Mouse (Mus musculus): Measurements from ENCODE around the gene Vsig8. TPM values are rescaled to one million over a fixed set of nuclear protein-coding genes. Genes with fewer than 3 reads are reported as not detected.

Gene Vsig8
- 0.04 TPM for polyA plus RNA-seq (2021)

DNA sequence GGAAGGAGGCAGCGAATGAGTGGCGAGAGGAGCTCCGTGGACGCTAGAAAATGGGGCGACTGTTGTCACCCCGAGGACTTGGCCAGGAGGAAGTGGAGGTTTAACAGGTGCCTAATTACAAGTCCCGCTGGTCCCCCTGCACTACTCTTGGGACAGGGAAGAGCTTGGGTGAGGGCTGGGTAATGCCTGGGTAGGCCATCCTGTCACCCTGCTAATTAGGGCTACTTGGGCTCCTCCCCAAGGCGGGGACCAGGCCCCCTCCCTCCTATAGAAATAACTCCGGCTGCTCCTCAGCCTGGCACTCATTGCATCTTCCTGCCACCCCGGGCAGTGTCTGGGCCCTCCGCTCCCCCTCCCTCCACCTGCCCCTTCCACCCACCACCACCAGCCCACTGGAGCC is at the start of gene Vsig8:
Vsig8 (plus strand) TSS at position 301 of the 400 bp plus-strand sequence.
- no peak for ATAC-seq
- ChIA-PET CTCF (interaction anchor here (1.0 kb wide), 1 partner anchor 27 kb away, joined by 3 read pairs; no protein-coding TSS in a partner anchor), POLR2A (no interaction called here)
- TF ChIP-seq CTCF (IDR thresholded peaks at IDR 0.05): no peak
- in situ Hi-C loops (cut with MboI; ENCODE audit: low pct_unique_long_range_greater_than_20kb): no loop called here
- no peak for DNase-seq (ENCODE audit: low read depth, low spot score)
- no peaks in the 10 kb centered on the region for H3K27me3 ChIP-seq

DNA sequence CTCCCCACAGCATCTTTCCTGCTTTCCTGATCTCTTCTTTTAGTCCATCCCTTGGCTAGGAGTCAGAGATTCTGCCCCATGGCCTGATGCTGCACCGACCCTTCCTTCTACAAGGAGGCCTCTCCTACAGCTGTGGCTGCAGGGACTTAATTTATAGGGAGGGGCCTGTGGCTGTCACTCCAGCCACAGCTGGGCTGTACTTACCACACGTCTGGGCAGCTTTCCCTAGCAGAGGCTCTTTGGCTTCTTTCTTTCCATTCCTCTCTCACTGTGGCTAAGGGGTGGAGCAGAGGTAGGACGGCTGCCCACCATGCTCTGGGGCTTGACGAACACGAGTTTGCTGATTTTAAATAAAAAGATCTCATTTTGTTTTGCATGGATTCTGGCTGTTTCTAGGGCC is 48.7 kb upstream of the Vsig8 start:
- ATAC-seq (no peak), DNase-seq (ENCODE audit: low read depth, low spot score) (no peak)
- no peaks in the 10 kb centered on the region for H3K27me3 ChIP-seq
- in situ Hi-C loops (cut with MboI; ENCODE audit: low pct_unique_long_range_greater_than_20kb): loop anchor here (10.0 to 25.0 kb wide), 2 partner anchors 192 to 370 kb away; partner anchors contain the start of genes Dcaf8 and Pex19
- no peak for TF ChIP-seq CTCF (IDR thresholded peaks at IDR 0.05)
- CTCF ChIA-PET: no interaction called here
- POLR2A ChIA-PET: no interaction called here

DNA sequence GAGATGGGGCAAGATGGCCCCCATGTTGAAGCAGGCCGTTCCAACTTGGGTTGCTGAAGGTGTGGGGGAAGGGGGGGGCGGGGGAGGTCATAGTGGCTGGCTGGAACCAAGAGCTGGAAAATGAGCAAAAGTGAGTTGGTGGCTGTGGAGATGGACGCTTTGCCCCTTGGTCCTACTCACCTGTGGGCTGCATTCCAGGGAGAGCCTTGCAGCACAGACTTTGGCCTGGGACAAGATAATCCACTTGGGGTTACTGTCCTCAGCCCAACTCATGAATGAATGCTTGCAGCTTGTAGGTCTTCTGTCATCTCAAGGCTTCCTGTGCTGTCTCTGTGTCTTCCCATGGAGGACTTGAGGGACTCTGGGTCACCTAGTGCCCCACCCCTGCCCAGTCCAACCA is 48.0 kb upstream of the Vsig8 start:
- ChIA-PET POLR2A (no interaction called here), CTCF (no interaction called here)
- TF ChIP-seq CTCF (IDR thresholded peaks at IDR 0.05): no peak
- no peaks in the 10 kb centered on the region for H3K27me3 ChIP-seq
- DNase-seq (ENCODE audit: low read depth, low spot score): no peak
- no peak for ATAC-seq
- in situ Hi-C loops (cut with MboI; ENCODE audit: low pct_unique_long_range_greater_than_20kb): loop anchor here (10.0 to 25.0 kb wide), 2 partner anchors 193 to 370 kb away; partner anchors contain the start of genes Dcaf8 and Pex19

DNA sequence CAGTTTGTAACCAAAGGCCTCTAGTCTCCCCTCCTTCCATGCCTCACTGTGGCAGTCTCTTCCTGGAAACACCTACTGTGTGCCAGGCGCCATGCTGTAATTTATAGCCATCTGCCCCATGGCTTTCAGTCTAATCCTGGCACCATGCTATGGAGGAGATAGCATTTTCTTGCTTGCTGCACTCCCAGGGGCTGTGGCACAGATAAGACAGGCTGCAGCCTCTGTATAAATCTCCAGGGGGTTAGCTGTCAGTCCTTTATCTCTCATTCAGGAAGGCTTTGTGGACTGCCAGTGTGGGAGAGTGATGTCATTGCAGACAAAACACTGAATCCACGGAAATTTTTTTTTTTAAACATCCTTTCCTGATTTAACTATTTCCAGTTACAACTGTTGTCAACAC is 47.6 kb upstream of the Vsig8 start:
- H3K27me3 ChIP-seq: no peaks in the 10 kb centered on the region
- CTCF ChIA-PET: no interaction called here
- in situ Hi-C loops (cut with MboI; ENCODE audit: low pct_unique_long_range_greater_than_20kb): loop anchor here (10.0 to 25.0 kb wide), 2 partner anchors 193 to 371 kb away; partner anchors contain the start of genes Dcaf8 and Pex19
- DNase-seq (ENCODE audit: low read depth, low spot score) (no peak), ATAC-seq (no peak)
- POLR2A ChIA-PET: no interaction called here
- TF ChIP-seq CTCF (IDR thresholded peaks at IDR 0.05): no peak

DNA sequence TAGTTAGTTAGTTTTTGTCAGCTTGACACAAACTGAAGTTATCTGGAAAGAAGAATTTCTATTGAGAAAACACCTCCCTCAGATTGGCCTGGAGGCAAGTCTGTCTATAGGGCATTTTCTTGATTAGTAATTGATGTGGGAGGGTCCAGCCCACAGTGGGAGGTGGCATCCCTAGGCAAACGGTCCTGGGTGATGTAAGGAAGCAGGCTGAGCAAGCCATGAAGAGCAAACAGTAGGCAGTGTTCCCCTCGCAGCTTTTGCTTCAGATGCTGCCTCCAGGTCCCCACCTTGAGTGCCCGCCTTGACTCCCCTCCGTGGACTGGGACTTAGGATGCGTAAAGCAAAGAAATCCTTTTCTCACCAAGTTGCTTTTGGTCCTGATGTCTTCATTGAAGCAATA is 46.5 kb upstream of the Vsig8 start:
- CTCF ChIA-PET: interaction anchor here (1.3 to 1.8 kb wide), 2 partner anchors 11 to 15 kb away, joined by 3 to 4 read pairs; partner anchors contain the start of gene Cfap45
- ATAC-seq (no peak), DNase-seq (ENCODE audit: low read depth, low spot score) (no peak)
- TF ChIP-seq CTCF (IDR thresholded peaks at IDR 0.05): no peak
- in situ Hi-C loops (cut with MboI; ENCODE audit: low pct_unique_long_range_greater_than_20kb): loop anchor here (10.0 to 25.0 kb wide), 2 partner anchors 194 to 372 kb away; partner anchors contain the start of genes Dcaf8 and Pex19
- POLR2A ChIA-PET: interaction anchor here (0.9 kb wide), 2 partner anchors 17 to 20 kb away, joined by 3 read pairs; no protein-coding TSS in a partner anchor
- H3K27me3 ChIP-seq: no peaks in the 10 kb centered on the region

DNA sequence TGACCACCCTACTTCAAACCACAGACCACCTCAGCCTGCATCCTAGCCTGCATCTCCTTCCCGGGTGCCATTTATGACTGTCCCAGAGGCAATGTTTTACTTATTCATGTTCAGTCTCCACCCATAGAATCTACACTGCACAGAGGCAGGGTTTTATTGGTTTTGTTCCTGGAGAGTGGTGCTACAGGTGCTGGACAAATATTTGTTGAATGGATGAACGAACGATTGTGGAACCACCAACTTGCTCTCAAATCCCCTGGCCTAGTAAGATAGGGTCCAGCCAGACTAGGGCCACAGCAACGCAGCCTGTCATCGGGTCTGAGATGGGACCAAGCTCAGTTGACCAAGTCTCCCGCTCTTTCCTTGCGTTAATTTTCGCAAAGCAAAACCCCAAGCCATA is 45.8 kb upstream of the Vsig8 start:
- H3K27me3 ChIP-seq: no peaks in the 10 kb centered on the region
- no peak for ATAC-seq
- POLR2A ChIA-PET: interaction anchor here (0.9 kb wide), 2 partner anchors 18 to 19 kb away, joined by 3 read pairs; no protein-coding TSS in a partner anchor
- no peak for TF ChIP-seq CTCF (IDR thresholded peaks at IDR 0.05)
- in situ Hi-C loops (cut with MboI; ENCODE audit: low pct_unique_long_range_greater_than_20kb): loop anchor here (10.0 to 25.0 kb wide), 2 partner anchors 195 to 373 kb away; partner anchors contain the start of genes Dcaf8 and Pex19
- DNase-seq (ENCODE audit: low read depth, low spot score): no peak
- CTCF ChIA-PET: interaction anchor here (1.0 to 1.8 kb wide), 4 partner anchors 11 to 101 kb away, joined by 3 to 4 read pairs (median 3); partner anchors contain the start of gene Cfap45

DNA sequence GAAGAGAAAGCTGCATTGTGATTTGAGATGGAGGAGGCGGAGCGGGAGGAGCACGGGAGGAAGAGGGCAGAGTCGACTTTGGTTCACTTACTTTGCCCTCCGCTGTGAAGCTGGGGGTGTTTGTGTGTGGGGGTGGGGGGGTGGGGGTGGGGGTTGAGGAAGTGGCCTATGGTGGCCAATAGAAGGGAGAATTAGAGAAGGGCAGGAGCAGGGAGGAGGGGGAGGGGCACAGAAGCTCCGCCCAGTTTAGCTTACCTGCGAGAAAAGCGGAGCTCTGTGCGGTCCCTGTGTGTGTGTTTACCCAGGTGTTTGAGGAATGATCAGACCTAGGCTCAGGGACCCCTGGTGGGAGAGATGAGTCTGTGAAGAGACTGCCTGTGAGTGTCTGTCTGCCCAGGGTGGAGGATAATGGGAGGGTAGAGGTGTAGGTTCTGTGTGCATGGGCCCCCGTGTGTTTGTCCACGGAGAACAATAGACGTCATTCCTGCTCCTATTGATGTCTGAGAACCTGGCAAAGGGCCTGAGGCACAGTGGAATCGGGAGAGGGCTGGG is 45.2 kb upstream of the Vsig8 start:
- no peak for TF ChIP-seq CTCF (IDR thresholded peaks at IDR 0.05)
- DNase-seq (ENCODE audit: low read depth, low spot score) (no peak), ATAC-seq (no peak)

DNA sequence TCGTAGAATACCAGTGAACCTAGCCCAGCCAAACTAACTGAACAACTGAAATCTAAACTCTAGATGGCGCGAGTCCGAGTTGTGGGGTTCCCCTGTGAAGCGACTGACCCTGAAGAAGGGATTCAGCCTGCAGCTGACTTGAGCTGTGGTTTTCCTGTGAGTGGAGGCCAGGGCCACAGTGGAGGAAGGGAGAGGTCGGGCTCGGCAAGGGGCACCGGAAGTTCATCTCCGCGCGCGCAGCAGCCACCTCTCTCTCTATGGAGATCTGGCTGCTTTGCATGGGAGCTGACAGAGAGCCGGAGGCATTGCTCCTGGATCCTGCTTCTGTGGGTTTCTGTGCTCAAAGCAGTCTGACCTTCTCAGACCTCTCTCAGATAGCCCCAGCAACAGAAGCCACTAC is 42.8 kb upstream of the Vsig8 start:
- no peaks in the 10 kb centered on the region for H3K27me3 ChIP-seq
- in situ Hi-C loops (cut with MboI; ENCODE audit: low pct_unique_long_range_greater_than_20kb): loop anchor here (25.0 kb wide), 1 partner anchor 376 kb away; the partner anchor contains the start of genes Dcaf8 and Pex19
- ATAC-seq (no peak), DNase-seq (ENCODE audit: low read depth, low spot score) (no peak)
- CTCF ChIA-PET: interaction anchor here (1.4 kb wide), 1 partner anchor 20 kb away, joined by 3 read pairs; no protein-coding TSS in a partner anchor
- POLR2A ChIA-PET: interaction anchor here (1.0 kb wide), 1 partner anchor 9 kb away, joined by 3 read pairs; no protein-coding TSS in a partner anchor
- TF ChIP-seq CTCF (IDR thresholded peaks at IDR 0.05): no peak

More for the DNA sequence above, 45.2 kb upstream of the Vsig8 start:
- in situ Hi-C loops (cut with MboI; ENCODE audit: low pct_unique_long_range_greater_than_20kb): loop anchor here (25.0 kb wide), 1 partner anchor 373 kb away; the partner anchor contains the start of genes Dcaf8 and Pex19
- no peaks in the 10 kb centered on the region for H3K27me3 ChIP-seq
- POLR2A ChIA-PET: no interaction called here
- CTCF ChIA-PET: interaction anchor here (1.0 to 1.8 kb wide), 3 partner anchors 10 to 102 kb away, joined by 3 to 4 read pairs (median 3); partner anchors contain the start of gene Cfap45

DNA sequence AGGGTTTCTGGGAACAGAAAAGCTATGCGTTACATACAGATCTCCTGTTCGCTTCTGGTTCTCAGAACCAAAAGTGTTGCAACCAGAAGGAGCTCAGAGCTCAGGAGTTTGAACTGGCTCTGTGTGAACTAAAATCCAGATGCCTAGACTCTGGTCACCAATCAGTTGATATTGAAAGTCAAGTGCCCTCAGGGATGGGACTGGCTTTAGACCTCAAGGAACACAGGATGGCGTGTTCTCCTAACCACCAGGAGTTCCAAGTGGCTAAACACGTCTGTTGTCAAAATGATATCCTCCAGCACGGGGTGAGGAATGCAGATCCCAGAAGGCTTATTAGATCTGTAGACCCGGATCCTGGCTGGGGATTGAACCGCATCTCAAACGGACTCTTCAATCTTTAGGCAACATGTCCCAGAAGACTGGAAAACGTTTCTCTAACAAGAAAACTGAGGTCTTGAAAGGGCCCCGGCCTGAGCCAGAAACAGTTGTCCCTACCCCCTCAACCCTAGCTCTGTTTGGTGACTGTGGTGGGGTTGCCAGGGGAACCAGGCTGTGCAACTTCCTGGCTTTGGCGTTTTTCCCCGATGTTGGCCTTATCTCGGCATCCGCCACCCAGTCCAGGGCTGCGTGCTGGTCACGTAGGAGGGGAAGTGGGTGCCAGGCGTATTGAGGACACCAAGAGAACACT is 42.1 kb upstream of the Vsig8 start:
- ChIA-PET CTCF (interaction anchor here (0.9 to 1.4 kb wide), 3 partner anchors 13 to 32 kb away, joined by 3 to 4 read pairs (median 3); partner anchors contain the start of gene Igsf9), POLR2A (interaction anchor here (0.6 to 1.0 kb wide), 3 partner anchors 10 to 21 kb away, joined by 3 to 5 read pairs (median 4); partner anchors contain the start of gene Tagln2)
- in situ Hi-C loops (cut with MboI; ENCODE audit: low pct_unique_long_range_greater_than_20kb): loop anchor here (25.0 kb wide), 1 partner anchor 376 kb away; the partner anchor contains the start of genes Dcaf8 and Pex19
- DNase-seq (ENCODE audit: low read depth, low spot score) (no peak), ATAC-seq (peak; percentile 36)
- TF ChIP-seq CTCF (IDR thresholded peaks at IDR 0.05): no peak
- H3K27me3 ChIP-seq: no peaks in the 10 kb centered on the region

DNA sequence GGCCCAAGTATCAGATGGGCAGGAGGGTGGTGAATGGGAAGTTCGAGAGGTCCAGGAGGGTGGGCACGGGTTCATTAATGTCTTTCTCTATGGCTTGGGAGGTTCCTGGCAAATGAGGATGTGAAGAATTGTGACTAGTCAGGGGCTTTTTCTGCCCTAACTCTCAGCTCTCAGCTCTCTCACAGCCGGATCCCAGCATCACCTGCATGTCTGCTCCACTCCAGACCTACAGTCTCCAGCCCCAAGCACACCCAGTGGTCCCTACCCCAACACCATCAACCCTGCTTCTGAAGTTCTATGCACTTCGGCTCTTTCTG is 41.6 kb upstream of the Vsig8 start:
- no peak for DNase-seq (ENCODE audit: low read depth, low spot score)
- in situ Hi-C loops (cut with MboI; ENCODE audit: low pct_unique_long_range_greater_than_20kb): loop anchor here (25.0 kb wide), 1 partner anchor 377 kb away; the partner anchor contains the start of genes Dcaf8 and Pex19
- no peak for ATAC-seq
- POLR2A ChIA-PET: interaction anchor here (0.7 kb wide), 1 partner anchor 22 kb away, joined by 4 read pairs; no protein-coding TSS in a partner anchor
- H3K27me3 ChIP-seq: no peaks in the 10 kb centered on the region
- no peak for TF ChIP-seq CTCF (IDR thresholded peaks at IDR 0.05)
- CTCF ChIA-PET: interaction anchor here (0.9 to 2.2 kb wide), 5 partner anchors 13 to 33 kb away, joined by 3 to 6 read pairs (median 4); partner anchors contain the start of gene Igsf9

Data from Patski (cell line).